ENCODE assay signal across 8 mouse cellular contexts in the genomic region with DNA sequence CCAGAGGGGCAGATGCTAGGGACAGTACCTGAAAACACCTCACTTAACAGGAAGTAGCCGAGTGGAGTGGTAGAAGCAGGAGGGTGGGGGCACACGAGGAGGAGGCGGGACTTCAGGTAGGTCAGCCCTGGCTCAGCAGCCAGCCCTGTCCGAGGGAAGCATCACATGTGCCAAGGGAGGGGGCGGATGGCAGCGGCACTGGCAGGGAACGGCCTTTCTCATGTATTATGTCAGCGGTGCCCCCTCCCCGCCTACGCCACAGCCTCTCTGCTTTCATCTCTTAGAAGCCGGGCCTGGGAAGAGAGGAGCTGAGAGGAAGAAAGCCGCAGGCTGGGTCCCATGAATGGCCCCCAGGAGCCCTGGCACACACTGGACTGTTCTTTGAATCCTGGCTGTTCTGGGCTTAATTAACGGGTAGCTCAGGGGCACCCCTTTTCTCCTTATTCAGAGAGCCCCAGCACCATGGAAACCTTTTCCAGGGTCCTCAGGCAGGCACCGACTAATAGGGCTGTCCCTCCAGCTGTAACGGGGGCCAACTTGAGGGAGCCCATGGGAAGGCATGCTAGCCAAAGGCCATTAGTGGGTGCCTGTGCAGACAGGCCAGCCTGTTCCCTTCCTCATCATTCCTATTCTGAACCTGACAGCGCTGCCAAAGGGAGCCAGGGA. TPM values are rescaled to one million over a fixed set of nuclear protein-coding genes. Genes with fewer than 3 reads are reported as not detected.
DNase-seq lines count a peak whose midpoint lies in the region; ATAC-seq lines count a peak whose summit lies in the region.

No protein-coding gene starts in this region.

- no peak overlapping the region for H3K9ac ChIP-seq in embryonic facial prominence, embryonic 12.5 days
- 0 out of 2 replicates have a peak overlapping the region, but pooled peaks have one; percentile 3 for H3K9ac ChIP-seq in midbrain, embryonic 14.5 days (replicated peaks; ENCODE audit: low read length)

- H3K4me1 ChIP-seq in embryonic facial prominence, embryonic 12.5 days = peaks cover 19% of the 10 kb centered on the region; the same call in 1 of the 2 replicates
- peaks cover 7% of the 10 kb centered on the region for H3K4me1 ChIP-seq in midbrain, embryonic 14.5 days (ENCODE audit: control insufficient read depth, insufficient read depth, low read length)

- no peaks in the 10 kb centered on the region for H3K9me3 ChIP-seq in embryonic facial prominence, embryonic 12.5 days
- no peaks in the 10 kb centered on the region for H3K9me3 ChIP-seq in midbrain, embryonic 14.5 days (ENCODE audit: control insufficient read depth, low read length)

- H3K4me2 ChIP-seq in embryonic facial prominence, embryonic 12.5 days (replicated peaks) = 0 out of 2 replicates have a peak overlapping the region, but pooled peaks have one; percentile 1
- H3K4me2 ChIP-seq in midbrain, embryonic 14.5 days (ENCODE audit: low read length) = peak overlapping the region; percentile 16; the same call in 1 of the 2 replicates

- peak; percentile 27 to 43 for DNase-seq in cerebellum, adult 18-20 months
- no peak for DNase-seq in cerebellum, adult 9-10 months
- DNase-seq in midbrain, embryonic 14.5 days = peak; percentile 79
- no peak for DNase-seq in spleen, adult 18-20 months
- no peak for DNase-seq in B cell, adult 2 months
- no peak for DNase-seq in adrenal gland, adult 18-20 months (ENCODE audit: low spot score in 2 of 2)

- H3K27me3 ChIP-seq in embryonic facial prominence, embryonic 12.5 days = peaks cover 3% of the 10 kb centered on the region; the same call in 1 of the 2 replicates
- no peaks in the 10 kb centered on the region for H3K27me3 ChIP-seq in midbrain, embryonic 14.5 days (ENCODE audit: control insufficient read depth, insufficient read depth, low read length)

- 0 out of 2 replicates have a peak, but pooled peaks have one; percentile 16 for ATAC-seq in embryonic facial prominence, embryonic 12.5 days (ENCODE audit: insufficient number of reproducible peaks, insufficient read depth, low FRiP score, low TSS enrichment)
- peak; percentile 62 for ATAC-seq in inflammation-experienced regulatory T-cells, adult 6 months
- peak; percentile 75 for ATAC-seq in midbrain, embryonic 14.5 days (ENCODE audit: low FRiP score, low TSS enrichment)

- no peak overlapping the region for H3K4me3 ChIP-seq in embryonic facial prominence, embryonic 12.5 days
- no peak overlapping the region for H3K4me3 ChIP-seq in midbrain, embryonic 14.5 days (replicated peaks; ENCODE audit: low read depth, low read length)

- WGBS in embryonic facial prominence, embryonic 12.5 days = 36% methylated on average over 16 of the region's 16 CpGs
- 28% methylated on average over 16 of the region's 16 CpGs for WGBS in midbrain, embryonic 14.5 days

- H3K27ac ChIP-seq in embryonic facial prominence, embryonic 12.5 days = no peak overlapping the region
- H3K27ac ChIP-seq in midbrain, embryonic 14.5 days (replicated peaks; ENCODE audit: low read depth, low read length) = peak overlapping the region; percentile 74

- H3K36me3 ChIP-seq in embryonic facial prominence, embryonic 12.5 days = 0 out of 2 replicates have a peak, but pooled peaks cover 2% of the 10 kb centered on the region
- no peaks in the 10 kb centered on the region for H3K36me3 ChIP-seq in midbrain, embryonic 14.5 days (ENCODE audit: control insufficient read depth, insufficient read depth, low read length)

RNA-seq across cellular contexts. Expression of a gene that starts 10.9 kb away (rescaled TPM):
- polyA plus RNA-seq in embryonic facial prominence, embryonic 12.5 days (2016; fragmentation: Nextera tagmentation; extraction: Ambion mirVana) = 60.6 and 62.6 TPM in 2 replicates
- 1 to 10 TPM; 2.8 to 4.2 (median 3.7) TPM for polyA plus RNA-seq in inflammation-experienced regulatory T-cells, adult 6 months (2017; shearing (Covaris generic))
- 72.1 and 86.7 TPM in 2 replicates for polyA plus RNA-seq in midbrain, embryonic 14.5 days (2014; fragmentation: Nextera tagmentation; extraction: Ambion mirVana)
- 10 to 100 TPM; 26.5 to 70.6 TPM for total RNA-seq in adrenal gland, adult 18-20 months (2021)

RNA-seq across cellular contexts. Expression of a gene that starts 42.4 kb away (rescaled TPM):
- polyA plus RNA-seq in embryonic facial prominence, embryonic 12.5 days (2016; fragmentation: Nextera tagmentation; extraction: Ambion mirVana) = 25.9 and 29.7 TPM in 2 replicates
- polyA plus RNA-seq in inflammation-experienced regulatory T-cells, adult 6 months (2017; shearing (Covaris generic)) = 10 to 100 TPM; 22.6 to 30.2 (median 27.3) TPM
- polyA plus RNA-seq in midbrain, embryonic 14.5 days (2014; fragmentation: Nextera tagmentation; extraction: Ambion mirVana) = 22.9 and 25.0 TPM in 2 replicates
- total RNA-seq in adrenal gland, adult 18-20 months (2021) = 10 to 100 TPM; 11.4 to 14.3 TPM

RNA-seq across cellular contexts. Expression of a gene that starts 45.1 kb away (rescaled TPM):
- polyA plus RNA-seq in embryonic facial prominence, embryonic 12.5 days (2016; fragmentation: Nextera tagmentation; extraction: Ambion mirVana) = 23.8 and 24.5 TPM in 2 replicates
- polyA plus RNA-seq in inflammation-experienced regulatory T-cells, adult 6 months (2017; shearing (Covaris generic)) = 10 to 100 TPM; 14.0 to 14.1 (median 14.1) TPM
- polyA plus RNA-seq in midbrain, embryonic 14.5 days (2014; fragmentation: Nextera tagmentation; extraction: Ambion mirVana) = 18.3 and 19.0 TPM in 2 replicates
- total RNA-seq in adrenal gland, adult 18-20 months (2021) = 10 to 100 TPM; 12.7 to 14.9 TPM

RNA-seq across cellular contexts. Expression of a gene that starts 52.6 kb away (rescaled TPM):
- 14.0 and 14.2 TPM in 2 replicates for polyA plus RNA-seq in embryonic facial prominence, embryonic 12.5 days (2016; fragmentation: Nextera tagmentation; extraction: Ambion mirVana)
- polyA plus RNA-seq in inflammation-experienced regulatory T-cells, adult 6 months (2017; shearing (Covaris generic)) = 10 to 100 TPM; 16.8 to 44.8 (median 23.1) TPM
- polyA plus RNA-seq in midbrain, embryonic 14.5 days (2014; fragmentation: Nextera tagmentation; extraction: Ambion mirVana) = 20.5 and 25.2 TPM in 2 replicates
- total RNA-seq in adrenal gland, adult 18-20 months (2021) = 10 to 100 TPM in 1 of 2 experiments, 1 to 10 TPM in 1; 9.8 to 12.3 TPM

Comparison
In these comparisons a context has a peak if more than half of its experiments do, and no peak if none do; other contexts are left out.
1. DNase-seq: peak in cerebellum, adult 18-20 months (2 of 2) and midbrain, embryonic 14.5 days (single experiment); none in cerebellum, adult 9-10 months (single experiment), spleen, adult 18-20 months (0 of 2), B cell, adult 2 months (0 of 2) and adrenal gland, adult 18-20 months (0 of 2).
2. ATAC-seq: peak in every context shown above with its lines; median percentile 75 in midbrain, embryonic 14.5 days; 62 in inflammation-experienced regulatory T-cells, adult 6 months; 16 in embryonic facial prominence, embryonic 12.5 days.
3. RNA of a gene that starts 10.9 kb away (polyA plus RNA-seq): 72.1 to 86.7 TPM in midbrain, embryonic 14.5 days and 60.6 to 62.6 TPM in embryonic facial prominence, embryonic 12.5 days; 2.8 to 4.2 TPM in inflammation-experienced regulatory T-cells, adult 6 months; every median in the first group is over 10 times any median in the second.